Mouse (Mus musculus) adrenal gland (tissue): ENCODE results near the gene Dgkd.
"Not testable (repeated sequence)": the region's sequence is repeated elsewhere in the genome, so short reads cannot be mapped to it uniquely, and the experiment has no call there.

Experiments used
- intact Hi-C: fragments of 180-260 bp; cut with DNase I; formaldehyde crosslinking; loops from one replicate; pipeline ENCODE4 v1.15.1; 2025
- long read RNA-seq, 2 experiments: library from polyadenylated mRNA; unstranded; transcript quantifications; one replicate each; pipeline ENCODE4 v2.0.0; 2020; ENCODE audit warnings: borderline replicate concordance in 1 of 2; ENCODE audit not compliant: insufficient replicate concordance in 1 of 2

Gene Dgkd
- long read RNA-seq, experiment 1, partial matches to known transcripts: 5 of 6 reads
- long read RNA-seq, experiment 1, other reads (novel, unspliced or antisense): 1 of 6 reads
- long read RNA-seq, experiment 2, partial matches to known transcripts: 4 of 5 reads
- long read RNA-seq, experiment 2, other reads (novel, unspliced or antisense): 1 of 5 reads

DNA sequence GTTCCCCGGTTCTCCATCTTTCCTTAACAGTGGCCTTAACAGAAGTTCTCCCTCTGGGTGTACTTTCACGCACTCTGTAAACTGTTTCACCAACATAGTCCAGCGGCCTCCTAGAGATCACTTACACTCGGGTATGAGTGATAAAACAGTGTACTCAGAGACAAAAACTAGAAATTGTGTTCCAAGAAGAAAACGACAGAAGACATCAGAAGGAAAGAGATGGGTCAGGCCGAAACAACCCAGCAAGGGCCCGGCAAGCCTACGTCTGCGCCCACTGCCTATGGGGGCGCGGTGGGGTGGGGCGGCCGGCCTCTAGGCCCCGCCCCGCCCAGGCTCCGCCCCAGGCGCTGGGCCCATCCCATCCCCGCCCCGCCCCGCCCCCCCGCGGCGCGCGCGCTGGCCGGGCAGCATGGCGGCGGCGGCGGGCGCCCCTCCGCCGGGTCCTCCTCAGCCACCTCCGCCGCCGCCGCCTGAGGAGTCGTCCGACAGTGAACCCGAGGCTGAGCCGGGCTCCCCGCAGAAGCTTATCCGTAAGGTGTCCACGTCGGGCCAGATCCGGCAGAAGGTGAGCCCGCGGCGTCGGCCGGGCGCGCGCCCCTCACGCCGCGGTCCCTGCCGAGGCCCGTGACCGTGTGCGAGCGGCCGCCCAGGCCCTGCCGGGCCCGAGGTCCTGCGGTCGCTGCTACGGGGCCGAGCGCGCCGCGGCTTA, at the start of gene Dgkd:
Gene Dgkd (plus strand): TSS at position 396 of the 709 bp plus-strand sequence.
- intact Hi-C loops: loop anchor here (5.0 kb wide), 1 partner anchor 56 kb away; no protein-coding TSS in a partner anchor

DNA sequence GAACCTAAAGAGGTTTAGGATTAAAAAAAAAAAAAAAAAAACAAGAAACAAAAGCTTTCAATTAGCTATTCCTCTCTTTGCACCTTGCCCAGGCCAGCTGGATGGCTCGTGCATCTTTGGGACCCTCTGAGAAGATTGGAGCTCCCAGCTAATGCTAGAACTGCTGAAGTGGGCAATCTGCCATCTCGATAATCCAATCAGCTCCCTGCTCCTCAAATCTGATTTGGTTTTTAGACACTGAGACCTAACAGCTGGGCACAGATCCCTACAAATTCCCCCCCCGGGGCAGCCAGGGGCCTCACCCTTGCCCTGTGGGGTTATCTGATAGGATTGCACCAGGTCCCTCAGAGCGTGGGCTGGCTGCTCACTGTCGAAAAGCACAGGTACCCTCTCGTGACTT, 49.5 kb upstream of the Dgkd start, which contains the start of gene Sag:
Gene Sag (plus strand): TSS at position 105 of the 400 bp plus-strand sequence.
- intact Hi-C loops: no loop called here

DNA sequence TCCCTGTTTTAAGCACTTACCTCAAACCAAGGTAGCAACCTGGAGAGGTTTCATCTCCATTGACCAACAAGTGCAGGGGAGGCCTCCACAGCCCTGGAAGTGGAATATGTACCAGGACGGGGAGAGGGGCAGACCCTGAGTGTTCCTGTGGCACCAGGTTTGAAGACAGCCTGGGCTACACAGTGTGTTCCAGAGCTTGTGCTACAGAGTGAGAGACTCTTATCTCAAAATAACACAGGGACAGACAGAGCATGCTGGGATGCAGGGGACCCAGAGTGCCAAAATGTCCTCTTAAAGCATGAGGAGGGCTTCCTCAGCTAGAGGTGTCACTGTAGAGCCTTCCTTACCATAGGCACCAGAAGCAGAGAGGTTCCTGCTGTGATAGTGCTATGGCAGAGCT, 45.3 kb upstream of the Dgkd start:
- intact Hi-C loops: no loop called here

DNA sequence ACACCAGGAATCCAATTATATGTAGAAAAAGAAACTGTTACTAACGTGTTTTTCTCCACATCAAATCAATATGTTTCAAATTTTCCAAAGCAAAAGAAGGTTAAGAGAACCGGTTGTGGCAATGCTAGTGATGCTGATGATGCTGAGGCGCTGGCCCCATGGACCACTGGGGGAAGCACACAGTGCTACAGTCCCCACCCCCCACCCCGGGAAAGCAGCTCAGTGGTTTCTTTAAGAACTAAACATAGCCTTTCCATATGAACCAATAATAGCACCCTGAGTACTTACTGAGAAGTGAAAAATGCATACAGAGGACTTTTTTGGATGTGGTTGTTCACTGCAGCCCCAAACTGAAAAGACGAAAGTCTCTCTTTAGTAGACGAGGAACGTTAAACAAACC, 41.7 kb upstream of the Dgkd start:
- intact Hi-C loops: no loop called here

DNA sequence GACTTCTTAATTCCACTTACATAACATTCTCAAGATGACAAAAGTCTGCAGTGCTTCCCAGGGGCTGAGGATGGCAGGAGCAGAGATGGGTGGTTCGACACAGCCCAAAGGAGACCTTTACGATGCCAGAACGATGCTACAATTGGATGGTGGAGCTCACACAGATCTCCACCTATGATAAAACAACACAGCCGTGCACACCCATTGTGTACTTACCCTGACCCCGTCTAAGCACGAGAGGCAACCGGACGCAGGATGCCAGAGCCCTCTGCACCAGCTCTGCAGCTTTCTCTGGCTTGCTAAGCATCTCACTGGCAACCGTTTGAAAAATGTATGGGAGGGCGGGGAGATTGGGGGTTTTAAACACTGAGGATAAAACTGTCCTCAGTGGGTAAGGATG, 41.0 kb upstream of the Dgkd start:
- intact Hi-C loops: no loop called here

DNA sequence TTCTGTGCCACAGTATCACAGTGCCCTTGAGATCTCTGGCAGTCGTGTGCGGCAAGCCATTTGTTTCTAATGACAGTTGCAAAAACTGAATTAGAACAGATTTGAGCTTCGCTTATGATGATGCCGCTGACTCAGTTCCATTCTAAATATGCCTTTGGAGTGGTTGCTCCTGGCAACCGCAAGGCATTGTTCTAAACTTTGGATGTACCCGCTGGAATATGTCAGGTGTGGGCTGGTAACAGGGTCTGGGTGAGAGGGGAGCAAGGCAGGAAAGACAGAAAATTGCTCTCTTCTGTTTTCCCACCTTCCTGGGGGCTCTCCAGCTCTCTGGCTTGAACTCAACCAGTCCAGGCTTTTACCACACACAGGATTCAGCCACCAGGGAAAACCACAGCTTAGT, 39.9 kb upstream of the Dgkd start:
- intact Hi-C loops: no loop called here

DNA sequence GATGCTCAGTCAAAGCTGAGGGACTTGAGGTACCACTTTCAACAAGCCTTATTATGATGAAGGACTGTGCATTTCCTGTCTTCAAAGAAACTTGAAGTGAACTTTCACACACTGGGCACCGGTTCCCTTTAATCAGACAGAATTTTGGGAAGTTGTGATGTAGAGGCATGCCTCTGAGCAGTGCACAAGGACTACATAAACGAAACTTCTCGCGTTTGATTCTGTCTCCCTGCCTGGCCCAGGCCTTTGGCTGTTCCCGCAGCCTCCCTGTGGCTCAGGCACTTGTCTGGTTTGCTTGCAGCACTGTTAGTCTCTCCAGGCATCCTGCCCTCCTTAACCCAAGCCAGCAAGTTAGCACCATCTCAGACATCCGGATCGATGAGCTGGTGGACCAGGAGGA, 39.4 kb upstream of the Dgkd start:
- intact Hi-C loops: no loop called here

DNA sequence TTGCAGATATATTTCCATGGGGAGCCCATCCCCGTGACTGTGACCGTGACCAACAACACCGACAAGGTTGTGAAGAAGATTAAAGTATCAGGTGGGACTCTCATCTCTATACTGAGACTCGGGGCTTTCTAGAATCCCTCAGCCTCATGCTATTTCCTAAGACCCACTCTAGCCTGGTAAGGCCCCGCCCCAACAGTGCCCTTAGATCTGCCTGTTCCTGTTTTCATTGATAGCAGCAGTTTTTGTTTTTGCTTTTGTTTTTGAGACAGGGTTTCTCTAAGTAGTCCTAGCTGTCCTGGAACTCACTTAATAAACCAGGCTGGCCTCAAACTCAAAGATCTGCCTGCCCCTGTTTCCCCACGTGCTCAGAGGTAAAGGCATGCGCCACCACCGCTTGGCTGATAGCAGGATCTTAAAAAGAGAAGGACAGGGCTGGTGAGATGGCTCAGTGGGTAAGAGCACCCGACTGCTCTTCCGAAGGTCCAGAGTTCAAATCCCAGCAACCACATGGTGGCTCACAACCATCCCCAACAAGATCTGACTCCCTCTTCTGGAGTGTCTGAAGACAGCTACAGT, 28.6 kb upstream of the Dgkd start:
- intact Hi-C loops: no loop called here

DNA sequence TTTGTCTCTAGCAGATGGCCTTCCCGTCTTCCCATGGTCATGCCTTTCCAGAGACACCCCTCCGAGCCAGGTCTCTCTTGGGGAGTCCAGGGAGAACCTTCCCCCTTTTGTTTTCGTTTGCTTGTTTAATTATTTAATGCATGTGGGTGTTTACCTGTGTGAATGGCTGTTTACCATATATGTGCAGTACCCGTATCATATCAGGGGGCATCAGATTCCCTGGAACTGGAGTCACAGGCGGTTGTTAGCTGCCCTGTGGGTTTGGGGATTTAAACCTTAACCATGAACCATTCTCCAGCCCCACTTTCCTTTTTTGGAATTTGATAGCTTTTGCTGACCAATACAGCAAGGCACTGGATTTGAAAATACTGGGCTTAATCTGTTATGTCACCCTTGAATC, 27.8 kb upstream of the Dgkd start:
- intact Hi-C loops: no loop called here

DNA sequence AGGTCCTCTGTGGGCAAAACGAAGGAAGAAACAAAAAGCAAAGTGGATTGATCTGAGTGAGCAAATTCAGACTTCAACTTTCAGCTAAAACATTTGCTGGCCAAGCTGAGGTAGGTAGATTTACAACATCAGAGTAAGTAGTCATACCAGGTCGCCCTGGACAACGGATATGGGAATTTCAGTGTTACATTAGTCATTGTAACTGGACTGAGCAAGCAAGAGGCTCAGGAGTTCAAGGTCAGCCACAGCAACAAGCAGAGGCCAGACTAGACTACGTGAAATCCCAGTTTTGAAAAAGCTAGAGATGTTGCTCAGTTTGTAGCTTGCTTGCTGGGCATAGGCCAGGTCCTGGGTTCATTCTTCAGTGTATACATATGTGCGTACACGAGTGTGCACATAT, 27.1 kb upstream of the Dgkd start:
- intact Hi-C loops: no loop called here

DNA sequence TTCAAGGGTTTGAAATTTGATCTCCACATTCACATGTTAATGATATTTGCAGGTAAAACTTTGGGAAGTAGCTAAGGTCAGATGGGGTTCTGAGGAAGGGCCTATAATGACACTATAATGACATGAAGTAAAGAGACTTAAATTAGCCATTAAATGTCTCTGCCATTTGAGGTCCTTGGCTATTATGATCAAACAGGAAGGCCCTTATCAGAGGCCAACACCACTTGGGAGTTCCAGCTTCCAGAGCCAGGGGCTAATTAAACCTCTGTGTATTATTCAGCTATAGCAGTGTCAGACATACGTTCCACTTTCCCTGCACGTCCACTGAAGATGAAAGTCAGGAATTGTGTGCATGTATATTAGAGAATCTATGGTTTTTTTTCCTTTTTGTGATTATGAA, 26.6 kb upstream of the Dgkd start:
- intact Hi-C loops: no loop called here

DNA sequence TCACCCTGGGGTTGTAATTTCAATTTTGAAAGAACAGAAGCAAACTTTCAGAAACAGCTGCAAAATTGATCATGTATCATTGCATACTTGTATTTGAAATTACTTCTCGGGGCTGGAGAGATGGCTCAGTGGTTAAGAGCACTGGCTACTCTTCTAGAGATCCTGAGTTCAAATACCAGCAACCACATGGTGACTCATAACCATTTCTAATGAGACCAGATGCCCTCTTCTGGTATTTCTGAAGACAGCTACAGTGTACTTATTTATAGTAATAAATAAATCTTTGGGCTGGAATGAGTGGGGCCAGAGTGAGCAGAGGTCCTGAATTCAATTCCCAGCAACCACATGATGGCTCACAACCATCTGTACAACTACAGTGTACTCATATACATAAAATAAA, 25.6 kb upstream of the Dgkd start:
- intact Hi-C loops: not testable (repeated sequence)

DNA sequence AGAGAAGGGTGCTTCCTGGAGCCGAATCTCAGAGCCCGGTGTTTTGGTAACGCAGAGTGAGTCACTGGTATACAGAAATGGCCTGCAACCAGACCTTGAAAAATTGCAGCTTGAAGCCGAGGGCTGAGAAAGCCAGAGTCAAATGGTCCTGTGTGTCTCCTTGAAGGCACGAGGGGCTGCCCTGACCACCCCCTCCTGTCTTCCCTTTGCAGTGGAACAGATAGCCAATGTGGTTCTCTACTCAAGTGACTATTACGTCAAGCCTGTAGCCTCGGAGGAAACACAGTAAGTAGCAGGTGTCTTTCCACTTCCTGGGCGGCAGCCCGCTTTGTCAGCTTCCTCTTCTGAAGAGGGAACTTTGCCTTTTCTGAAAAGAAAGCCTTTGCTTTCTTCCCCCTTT, 24.9 kb upstream of the Dgkd start:
- intact Hi-C loops: no loop called here

DNA sequence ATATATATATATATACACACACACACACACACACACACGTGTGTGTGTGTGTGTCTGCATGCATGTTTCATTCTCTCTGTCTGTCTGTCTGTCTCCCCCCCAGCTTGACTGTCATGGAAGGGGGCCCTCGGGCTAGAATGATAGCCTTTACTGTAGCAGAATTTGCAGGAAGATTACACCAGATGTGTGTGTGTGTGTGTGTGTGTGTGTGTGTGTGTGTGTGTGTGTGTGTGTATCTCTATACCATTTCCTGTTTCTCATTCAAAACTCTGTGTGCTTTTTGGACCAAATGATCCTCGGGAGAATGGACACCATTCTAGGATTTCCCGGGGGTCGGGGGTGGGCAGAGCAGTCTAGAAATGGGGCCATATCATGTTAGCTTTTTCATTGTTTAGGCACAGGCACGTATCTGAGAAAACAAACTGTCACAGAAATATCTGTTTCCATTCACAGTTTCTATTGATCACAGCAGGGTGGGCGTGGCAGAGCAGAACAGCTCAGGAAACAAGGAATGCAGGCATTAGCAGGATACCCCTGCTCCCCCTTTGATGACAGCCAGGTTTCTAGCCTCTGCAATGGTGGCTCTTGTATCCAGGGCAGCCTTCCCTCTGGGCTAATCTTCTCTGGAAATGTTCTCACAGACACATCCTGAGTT, 24.0 kb upstream of the Dgkd start:
- intact Hi-C loops: no loop called here

DNA sequence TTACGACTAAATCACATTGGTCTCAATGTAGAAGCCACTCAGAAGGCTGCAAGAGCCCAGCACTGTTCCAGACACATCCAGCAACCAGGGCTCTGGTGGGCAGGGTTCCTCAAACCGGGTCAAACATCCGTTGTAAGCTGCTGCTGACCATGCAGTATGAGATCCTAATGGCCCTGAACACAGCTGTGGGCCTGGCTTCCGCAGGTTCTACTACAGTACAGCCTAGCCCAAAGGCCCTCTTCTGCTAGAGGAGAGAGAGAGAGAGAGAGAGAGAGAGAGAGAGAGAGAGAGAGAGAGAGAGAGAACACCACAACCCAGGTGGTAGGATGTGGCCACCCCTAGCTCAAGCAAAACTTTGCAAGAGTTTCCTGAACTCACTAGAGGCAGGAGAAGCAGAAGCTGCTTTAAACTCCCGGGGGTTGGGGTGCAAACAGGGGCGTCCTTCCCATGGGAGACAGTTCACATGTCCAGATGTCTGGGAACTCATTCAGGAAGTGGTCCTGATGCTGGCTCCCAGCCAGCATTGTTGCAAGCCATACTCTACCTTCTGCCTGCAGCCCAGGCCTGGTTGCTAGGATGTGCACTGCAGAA, 23.4 kb upstream of the Dgkd start:
- intact Hi-C loops: no loop called here

DNA sequence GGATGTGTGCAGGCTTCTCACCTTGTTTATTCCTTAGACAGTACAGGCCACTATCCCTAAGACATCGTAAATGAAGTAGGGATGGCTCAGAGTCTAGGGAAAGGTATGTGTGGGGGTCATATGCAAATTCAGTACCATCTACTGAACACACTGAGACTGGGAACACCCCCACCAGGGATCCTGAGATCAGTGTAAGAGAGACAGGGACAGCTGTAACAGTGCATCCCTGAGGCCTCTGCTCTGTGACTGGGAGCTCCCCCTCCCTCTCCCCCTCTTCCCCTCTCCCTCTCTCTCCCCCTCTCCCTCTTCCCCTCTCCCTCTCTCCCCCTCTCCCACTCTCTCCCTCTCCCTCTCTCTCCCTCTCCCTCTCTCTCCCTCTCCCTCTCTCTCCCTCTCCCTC, 16.6 kb upstream of the Dgkd start:
- intact Hi-C loops: no loop called here

DNA sequence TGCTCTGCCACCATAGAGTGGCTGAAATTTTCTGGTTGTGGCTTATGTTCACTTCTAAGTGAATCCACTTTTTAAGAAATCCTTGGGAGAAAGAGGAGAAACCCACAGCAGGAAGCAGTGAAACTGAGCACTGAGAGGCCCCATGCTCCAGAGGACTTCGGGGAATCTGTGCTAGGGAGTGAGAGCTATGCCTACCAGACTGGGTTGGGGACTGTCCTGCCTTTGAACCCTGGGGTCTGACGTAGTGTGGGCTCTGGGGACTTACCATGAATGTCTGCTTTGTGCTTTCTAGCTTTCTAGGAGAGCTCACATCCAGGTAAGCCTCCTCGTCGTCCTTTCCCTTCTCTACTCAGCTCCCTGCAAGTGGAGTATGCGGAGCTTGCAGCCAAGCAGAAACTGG, 16.1 kb upstream of the Dgkd start:
- intact Hi-C loops: no loop called here

DNA sequence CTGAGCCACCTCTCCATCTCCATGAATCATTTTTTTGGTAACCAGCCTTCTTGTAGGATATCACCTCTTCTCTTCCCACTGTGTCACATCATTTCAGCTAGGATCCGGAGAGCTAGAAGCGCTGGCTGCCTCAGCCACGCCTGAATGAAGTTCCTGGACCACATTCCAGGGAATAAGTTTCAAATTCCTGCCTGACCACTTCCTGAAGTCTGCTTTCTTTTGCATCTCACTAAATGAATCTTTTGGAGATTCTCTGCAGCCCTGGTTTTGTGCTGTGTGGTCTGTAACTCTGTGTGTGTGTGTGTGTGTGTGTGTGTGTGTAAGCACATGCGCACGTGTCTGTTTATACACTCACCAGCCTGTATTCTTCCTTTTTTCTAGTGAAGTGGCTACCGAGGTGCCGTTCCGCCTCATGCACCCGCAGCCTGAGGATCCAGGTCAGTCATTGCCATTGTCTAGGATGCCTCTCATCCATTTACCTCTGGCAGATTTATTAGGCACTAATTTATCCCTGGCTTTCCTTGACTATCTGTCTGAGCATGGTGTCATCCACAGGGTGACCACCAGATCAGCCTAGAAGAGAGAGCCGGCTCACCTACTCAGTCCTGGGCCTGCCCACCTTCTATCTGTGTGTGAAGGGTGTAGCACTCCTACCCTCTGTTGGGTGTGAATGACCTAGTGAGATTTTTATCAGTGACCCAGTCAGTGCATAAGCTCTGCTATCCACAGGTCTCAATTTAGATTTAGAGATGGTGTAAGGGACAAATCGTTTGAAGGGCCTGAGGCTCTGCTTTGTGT, 12.5 kb upstream of the Dgkd start:
- intact Hi-C loops: no loop called here

DNA sequence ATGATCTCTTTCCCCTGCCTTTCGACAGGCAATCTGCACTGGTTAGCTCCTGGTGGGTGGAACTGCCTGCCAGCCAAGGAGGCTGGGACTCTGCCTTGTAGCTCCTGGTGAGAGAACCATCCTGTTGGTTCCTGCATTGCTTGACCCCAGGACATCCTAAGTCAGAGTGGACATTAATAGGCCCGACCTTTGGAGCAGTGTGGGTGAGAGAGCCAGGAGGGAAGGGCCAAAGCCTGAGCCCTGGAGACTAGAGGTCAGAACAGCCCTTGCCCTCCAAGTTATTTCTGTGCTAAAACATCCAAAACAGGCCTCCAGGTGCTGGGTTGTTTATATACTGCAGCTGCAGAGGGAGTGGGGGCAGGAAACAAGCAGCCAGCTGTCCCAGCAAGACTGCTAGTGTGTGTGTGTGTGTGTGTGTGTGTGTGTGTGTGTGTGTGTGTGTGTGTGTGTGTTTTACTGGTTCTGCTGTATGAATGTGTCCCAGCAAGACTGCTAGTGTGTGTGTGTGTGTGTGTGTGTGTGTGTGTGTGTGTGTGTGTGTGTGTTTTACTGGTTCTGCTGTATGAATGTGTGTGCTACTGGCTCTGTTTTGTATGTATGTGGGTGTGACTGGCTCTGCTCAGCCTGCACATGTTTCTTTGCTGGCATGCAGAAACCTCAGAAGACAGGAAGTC, 6.1 kb upstream of the Dgkd start:
- intact Hi-C loops: no loop called here

DNA sequence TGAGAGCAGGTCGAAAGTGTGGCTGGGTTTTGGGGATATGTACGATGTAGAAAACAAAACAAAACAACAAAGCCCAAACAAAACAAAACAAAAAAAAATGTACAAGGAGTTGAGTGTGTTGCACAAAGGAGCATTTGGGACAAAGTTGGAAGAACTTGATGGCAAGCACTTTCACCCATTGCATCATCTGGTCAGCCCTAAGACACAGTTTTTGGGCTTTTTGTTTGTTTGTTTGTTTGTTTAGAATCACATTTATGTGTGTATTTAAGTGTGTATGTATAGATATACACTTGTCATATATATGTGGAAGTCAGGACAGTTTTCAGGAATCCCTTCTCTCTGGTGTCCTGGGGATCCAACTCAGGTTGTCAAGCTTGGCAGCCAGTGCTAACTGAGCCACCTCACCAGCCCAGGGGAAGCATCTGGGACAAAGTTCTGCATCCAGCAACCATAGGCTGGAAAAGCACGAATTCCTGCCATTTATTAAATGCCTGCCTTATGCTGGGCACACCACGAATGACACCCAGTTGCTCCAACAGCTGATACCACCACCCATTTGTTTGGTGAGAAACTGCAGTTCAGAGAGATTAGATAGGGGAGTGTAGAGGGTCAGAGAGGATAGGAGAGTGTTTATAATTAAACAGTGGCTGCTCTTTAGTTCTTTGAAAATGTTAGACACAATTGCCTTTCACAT, 5.5 kb upstream of the Dgkd start:
- intact Hi-C loops: no loop called here
